Mouse (Mus musculus) hindbrain, embryonic 14.5 days (tissue): Measurements from ENCODE around the gene Pik3c2b. TPM values are rescaled to one million over a fixed set of nuclear protein-coding genes. Genes with fewer than 3 reads are reported as not detected.

Source experiments
- ATAC-seq: fragments of 200-750 bp; cut with Nextera tagmentation; 2 replicates; pipeline ENCODE4 v1.8.0; 2017; ENCODE audit warnings: moderate number of reproducible peaks, mild to moderate bottlenecking, moderate TSS enrichment, moderate library complexity; ENCODE audit not compliant: low FRiP score
- DNase-seq: peaks from one replicate; pipeline ENCODE4 v3.0.0-alpha.2; 2015; ENCODE audit warnings: low spot score
- H3K27ac ChIP-seq: fragments of 300-500 bp; sonication (generic); 2 replicates; pipeline ENCODE4 v1.5.1; 2014; ENCODE audit warnings: mild to moderate bottlenecking, moderate library complexity
- H3K27me3 ChIP-seq: fragments of 300-500 bp; sonication (generic); 2 replicates; pipeline ENCODE4 v1.6.1; 2014; ENCODE audit warnings: mild to moderate bottlenecking, low read length, mixed read lengths; ENCODE audit not compliant: control insufficient read depth, insufficient read depth
- H3K36me3 ChIP-seq: fragments of 300-500 bp; sonication (generic); replicated peaks from 2 replicates; pipeline ENCODE4 v1.6.1; 2014; ENCODE audit not compliant: control insufficient read depth, insufficient read depth
- H3K4me1 ChIP-seq: fragments of 300-500 bp; sonication (generic); replicated peaks from 2 replicates; pipeline ENCODE4 v1.6.1; 2014; ENCODE audit warnings: antibody characterized with exemption, low read length, mixed read lengths; ENCODE audit not compliant: control insufficient read depth, insufficient read depth
- H3K4me2 ChIP-seq: fragments of 300-500 bp; sonication (generic); replicated peaks from 2 replicates; pipeline ENCODE4 v1.6.1; 2014; ENCODE audit warnings: mild to moderate bottlenecking, moderate library complexity
- H3K4me3 ChIP-seq: fragments of 300-500 bp; sonication (generic); replicated peaks from 2 replicates; pipeline ENCODE4 v1.5.1; 2014; ENCODE audit warnings: mild to moderate bottlenecking, low read length
- H3K9ac ChIP-seq: fragments of 300-500 bp; sonication (generic); 2 replicates; pipeline ENCODE4 v1.6.1; 2014
- H3K9me3 ChIP-seq: fragments of 300-500 bp; sonication (generic); 2 replicates; pipeline ENCODE4 v1.6.1; 2016; ENCODE audit warnings: low read length; ENCODE audit not compliant: control insufficient read depth
- WGBS: fragments of 180-500 bp; shearing (Covaris S2); extraction: QIAGEN DNeasy Blood & Tissue Kit; methylation state at CpG from one replicate; pipeline ENCODE4 v1.1.7; 2014; 5-methylcytosine and 5-hydroxymethylcytosine counted together
- polyA plus RNA-seq: library from polyadenylated mRNA; unstranded; fragments of >200 nt; fragmentation: Nextera tagmentation; extraction: Ambion mirVana; gene quantifications from 2 replicates; pipeline ENCODE4 v1.2.1, GENCODE M21; 2014

Pik3c2b gene
- polyA plus RNA-seq, result 13.7 and 14.8 TPM in 2 replicates

DNA sequence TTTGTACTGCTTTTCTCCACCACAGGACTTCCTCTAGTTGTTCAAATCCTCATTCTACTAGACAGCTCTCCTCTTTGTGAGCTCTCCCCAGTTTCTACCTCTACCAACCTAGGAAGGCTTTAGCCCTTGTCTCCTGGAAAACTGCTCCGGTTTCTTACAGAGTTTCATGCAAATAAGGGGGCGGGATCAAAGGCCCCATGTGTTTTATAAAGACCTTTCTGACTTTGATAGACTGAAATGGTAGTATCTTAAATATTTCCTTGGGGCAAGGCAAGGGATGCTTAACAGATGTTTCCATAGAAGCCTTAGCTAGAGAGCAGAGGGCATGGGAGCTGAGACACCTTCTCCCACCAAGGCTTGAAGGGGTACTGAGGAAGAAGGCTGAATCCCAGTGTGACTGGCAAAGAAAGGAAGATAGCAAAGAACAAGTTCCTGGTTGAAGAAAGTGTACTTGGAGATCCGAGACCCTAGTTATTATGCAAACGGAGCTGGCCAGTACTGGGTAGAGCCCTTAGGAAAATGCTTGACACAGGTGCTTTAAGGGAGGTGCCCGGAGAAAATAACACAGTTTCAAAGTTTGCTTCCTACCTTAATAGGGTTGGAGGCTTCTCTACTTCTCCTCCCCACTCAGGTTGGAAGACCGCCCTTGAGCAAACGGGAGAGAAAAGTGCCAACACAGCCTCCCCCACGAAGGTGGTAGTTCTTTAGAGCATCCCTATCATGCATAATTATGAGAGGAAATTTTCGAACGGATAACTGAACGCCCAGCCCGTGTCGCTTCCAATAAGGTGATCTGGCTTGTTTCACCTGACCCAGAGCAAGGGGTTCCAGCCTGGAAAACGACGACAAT lies at the start of gene Pik3c2b:
TSS of gene Pik3c2b (plus strand) at position 657 of the 850 bp plus-strand sequence.
- no peaks in the 10 kb centered on the region for H3K36me3 ChIP-seq
- H3K9ac ChIP-seq, result peak within 1 kb of the TSS; percentile 100
- H3K4me2 ChIP-seq, result peak within 1 kb of the TSS; percentile 87
- no peaks in the 10 kb centered on the region for H3K27me3 ChIP-seq
- DNase-seq (no peak), ATAC-seq (no peak; the same call in 1 of the 2 replicates)
- WGBS, result 4% methylated on average over 15 of the region's 15 CpGs
- H3K4me3 ChIP-seq, result peak within 1 kb of the TSS; percentile 96
- H3K4me1 ChIP-seq, result peaks cover 35% of the 10 kb centered on the region
- no peaks in the 10 kb centered on the region for H3K9me3 ChIP-seq
- peak within 1 kb of the TSS; percentile 97 for H3K27ac ChIP-seq

DNA sequence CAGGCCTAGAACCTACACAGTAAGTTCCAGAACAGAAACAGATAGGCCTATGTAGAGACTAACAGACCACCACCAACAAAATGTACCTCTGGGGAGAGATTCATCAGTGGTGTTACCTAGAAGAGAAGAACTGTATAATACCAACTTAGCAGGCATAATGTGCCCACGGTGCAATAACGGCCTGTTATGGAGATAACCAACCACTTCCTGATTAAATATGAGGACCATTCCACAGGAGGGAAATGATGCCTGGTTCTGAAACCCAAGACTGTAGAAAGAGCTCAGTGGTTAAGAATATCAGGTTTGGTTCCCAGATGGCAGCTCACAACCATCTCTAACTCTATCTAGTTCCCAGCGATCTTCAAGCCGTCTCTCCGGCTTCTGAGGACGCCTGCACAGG lies 45.1 kb upstream of the Pik3c2b start:
- DNase-seq, result no peak
- Histone ChIP-seq H3K36me3 (peaks cover 90% of the 10 kb centered on the region), H3K9ac (no peak overlapping the region), H3K4me3 (no peak overlapping the region), H3K27ac (no peak overlapping the region), H3K4me1 (no peaks in the 10 kb centered on the region), H3K27me3 (no peaks in the 10 kb centered on the region), H3K4me2 (no peak overlapping the region), H3K9me3 (no peaks in the 10 kb centered on the region)
- 93% methylated on average over 6 of the region's 6 CpGs for WGBS
- ATAC-seq, result no peak

DNA sequence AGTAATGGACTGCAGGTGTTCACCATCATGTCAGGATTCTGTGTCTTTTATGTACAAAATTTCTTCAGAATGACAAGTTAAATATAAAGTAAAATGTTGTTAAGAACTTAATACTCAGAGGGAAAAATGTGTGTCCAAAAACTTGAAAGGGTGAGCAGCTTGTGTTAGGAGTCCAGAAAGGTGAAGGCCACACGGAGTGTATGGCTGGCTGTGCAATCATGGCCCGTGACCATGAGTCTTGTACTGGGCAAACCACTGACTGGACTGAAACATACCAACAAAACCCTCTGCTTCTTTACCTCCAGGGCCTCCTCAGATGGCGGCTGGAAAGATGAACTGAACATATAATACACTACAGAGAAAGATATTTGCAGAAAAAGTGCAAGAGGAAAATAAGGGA lies 38.9 kb upstream of the Pik3c2b start:
- H3K4me1 ChIP-seq, result no peaks in the 10 kb centered on the region
- ATAC-seq, result no peak
- H3K9me3 ChIP-seq, result no peaks in the 10 kb centered on the region
- H3K9ac ChIP-seq, result no peak overlapping the region
- no peak overlapping the region for H3K27ac ChIP-seq
- DNase-seq, result no peak
- no peak overlapping the region for H3K4me2 ChIP-seq
- 91% methylated on average over 3 of the region's 3 CpGs for WGBS
- peaks cover 78% of the 10 kb centered on the region for H3K36me3 ChIP-seq
- no peaks in the 10 kb centered on the region for H3K27me3 ChIP-seq
- no peak overlapping the region for H3K4me3 ChIP-seq

DNA sequence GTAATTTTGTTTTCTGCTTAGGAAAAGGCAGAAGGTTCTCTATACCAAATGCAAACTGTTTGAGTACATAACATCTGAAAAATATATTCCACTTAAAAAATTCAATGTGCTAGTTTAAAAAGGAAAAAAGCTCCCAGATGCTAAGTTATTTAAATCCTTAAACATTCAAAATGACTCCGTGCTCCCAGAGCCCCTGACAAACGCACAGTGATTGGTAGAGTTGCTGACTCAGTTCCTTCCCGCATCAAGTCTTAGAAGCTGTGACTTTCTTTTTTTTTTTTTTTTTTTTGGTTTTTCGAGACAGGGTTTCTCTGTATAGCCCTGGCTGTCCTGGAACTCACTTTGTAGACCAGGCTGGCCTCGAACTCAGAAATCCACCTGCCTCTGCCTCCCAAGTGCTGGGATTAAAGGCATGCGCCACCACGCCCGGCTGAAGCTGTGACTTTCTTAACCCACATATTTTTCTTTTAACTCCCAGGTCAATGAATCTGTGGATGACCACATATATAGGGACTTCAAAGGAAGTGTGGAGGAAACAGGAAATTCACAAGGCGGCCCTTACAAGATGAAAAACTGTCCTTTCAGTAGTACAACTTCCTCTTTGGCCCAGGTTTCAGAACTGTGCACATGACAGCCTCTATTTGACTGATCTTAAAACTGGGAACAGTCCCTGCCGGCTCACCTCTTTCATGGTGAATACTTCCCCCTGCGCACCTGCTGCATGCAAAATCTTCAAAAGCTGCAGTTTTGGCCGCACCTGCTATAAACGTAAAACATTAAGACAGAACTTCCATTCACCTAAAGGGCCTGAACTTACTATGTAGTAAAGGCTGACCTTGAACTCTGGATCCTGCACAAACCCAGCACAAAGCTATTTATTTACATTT lies 33.3 kb upstream of the Pik3c2b start:
- Histone ChIP-seq H3K4me2 (no peak overlapping the region), H3K4me3 (no peak overlapping the region), H3K27me3 (no peaks in the 10 kb centered on the region), H3K9ac (no peak overlapping the region), H3K27ac (no peak overlapping the region), H3K4me1 (no peaks in the 10 kb centered on the region), H3K9me3 (no peaks in the 10 kb centered on the region), H3K36me3 (peaks cover 76% of the 10 kb centered on the region)
- 91% methylated on average over 12 of the region's 13 CpGs for WGBS
- no peak for DNase-seq
- no peak for ATAC-seq

DNA sequence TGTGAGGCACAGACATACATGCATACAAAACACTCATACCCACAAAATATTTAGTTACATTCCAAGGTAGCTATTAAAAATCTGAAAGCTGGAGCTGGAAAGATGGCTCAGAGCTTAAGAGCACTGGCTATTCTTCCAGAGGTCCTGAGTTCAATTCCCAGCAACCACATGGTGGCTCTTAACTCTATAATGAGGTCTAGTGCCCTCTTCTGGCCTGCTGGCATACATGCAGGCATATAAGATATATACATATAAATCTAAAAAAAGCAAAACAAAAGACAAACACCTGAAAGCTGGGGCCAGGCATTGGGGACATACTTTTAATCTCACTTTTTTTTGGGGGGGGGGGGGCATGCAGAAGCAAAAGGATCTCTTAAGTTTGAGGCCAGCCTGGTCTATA lies 32.1 kb upstream of the Pik3c2b start:
- no peak overlapping the region for H3K27ac ChIP-seq
- H3K27me3 ChIP-seq, result no peaks in the 10 kb centered on the region
- no peak overlapping the region for H3K4me3 ChIP-seq
- no peak overlapping the region for H3K4me2 ChIP-seq
- no peak for DNase-seq
- no peaks in the 10 kb centered on the region for H3K9me3 ChIP-seq
- peaks cover 76% of the 10 kb centered on the region for H3K36me3 ChIP-seq
- no peak overlapping the region for H3K9ac ChIP-seq
- no peak for ATAC-seq
- no peaks in the 10 kb centered on the region for H3K4me1 ChIP-seq

DNA sequence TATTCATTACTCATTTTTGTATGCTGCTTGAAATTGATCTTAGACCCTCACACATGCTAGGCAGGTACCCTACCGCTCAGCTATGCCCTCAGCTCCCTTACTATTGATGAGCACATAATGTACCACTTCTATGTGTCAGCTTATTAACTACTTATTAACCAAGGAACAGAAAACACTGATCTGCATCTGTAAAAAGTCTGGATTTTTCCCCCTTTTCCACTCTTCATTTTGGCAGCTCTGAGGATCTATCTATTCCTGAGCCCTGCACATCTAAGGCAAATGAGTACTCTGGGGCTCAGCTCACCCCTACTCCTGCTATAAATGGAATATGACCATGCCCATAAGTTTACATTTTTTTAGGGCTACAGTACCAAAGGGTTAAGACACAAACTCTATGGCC lies 31.3 kb upstream of the Pik3c2b start:
- no peak overlapping the region for H3K4me2 ChIP-seq
- H3K4me1 ChIP-seq, result no peaks in the 10 kb centered on the region
- H3K27ac ChIP-seq, result no peak overlapping the region
- WGBS, result 95% methylated on average over 1 of the region's 1 CpGs
- H3K9ac ChIP-seq, result no peak overlapping the region
- H3K4me3 ChIP-seq, result no peak overlapping the region
- no peaks in the 10 kb centered on the region for H3K9me3 ChIP-seq
- no peak for DNase-seq
- no peak for ATAC-seq
- no peaks in the 10 kb centered on the region for H3K27me3 ChIP-seq
- H3K36me3 ChIP-seq, result peaks cover 78% of the 10 kb centered on the region

DNA sequence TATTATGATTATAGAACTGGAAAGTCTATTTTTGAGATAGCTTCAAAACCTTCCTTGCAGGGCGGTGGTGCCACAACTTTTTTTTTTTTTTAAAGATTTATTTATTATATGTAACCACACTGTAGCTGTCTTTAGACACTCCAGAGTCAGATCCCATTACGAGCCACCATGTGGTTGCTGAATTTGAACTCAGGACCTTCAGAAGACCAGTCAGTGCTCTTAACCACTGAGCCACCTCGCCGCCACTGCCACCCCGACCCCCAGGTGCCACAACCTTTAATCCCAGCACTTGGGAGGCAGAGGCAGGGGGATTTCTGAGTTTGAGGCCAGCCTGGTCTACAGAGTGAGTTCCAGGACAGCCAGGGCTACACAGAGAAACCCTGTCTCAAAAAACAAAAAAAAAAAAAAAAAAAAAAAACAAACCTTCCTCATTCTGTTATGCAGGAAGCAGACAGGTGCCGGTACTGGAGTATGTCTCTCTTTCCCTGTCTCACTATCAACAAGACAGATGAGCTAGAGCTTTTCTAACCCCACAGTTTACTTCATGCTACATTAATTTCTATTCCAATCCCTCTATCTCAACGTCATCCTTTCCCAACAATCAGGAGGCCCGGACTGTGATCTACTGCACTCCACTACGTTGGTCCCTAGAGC lies 28.6 kb upstream of the Pik3c2b start:
- 93% methylated on average over 9 of the region's 9 CpGs for WGBS
- Histone ChIP-seq H3K36me3 (peaks cover 59% of the 10 kb centered on the region), H3K4me2 (no peak overlapping the region), H3K4me1 (no peaks in the 10 kb centered on the region), H3K27ac (no peak overlapping the region), H3K9ac (no peak overlapping the region), H3K4me3 (no peak overlapping the region), H3K27me3 (no peaks in the 10 kb centered on the region), H3K9me3 (no peaks in the 10 kb centered on the region)
- DNase-seq (no peak), ATAC-seq (no peak)

DNA sequence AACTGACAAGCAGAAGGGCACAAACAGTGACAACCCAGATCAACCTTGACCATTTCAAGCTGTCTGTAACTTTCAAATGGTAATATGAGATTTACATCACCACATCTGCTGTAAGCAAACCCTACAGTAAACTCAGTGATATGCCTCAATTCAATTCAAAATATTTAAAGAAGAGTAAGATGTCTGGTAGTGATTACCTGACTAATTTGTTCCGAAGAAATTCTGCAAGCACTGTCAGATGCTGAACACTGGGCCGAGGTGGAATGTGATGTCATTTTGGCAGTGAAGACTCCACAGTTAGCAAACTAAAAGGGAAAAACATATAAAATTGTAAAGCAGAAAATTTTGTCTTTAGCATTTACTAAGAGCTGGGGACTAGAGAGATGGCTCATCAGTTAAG lies 26.9 kb upstream of the Pik3c2b start:
- 94% methylated on average over 2 of the region's 2 CpGs for WGBS
- peaks cover 53% of the 10 kb centered on the region for H3K36me3 ChIP-seq

DNA sequence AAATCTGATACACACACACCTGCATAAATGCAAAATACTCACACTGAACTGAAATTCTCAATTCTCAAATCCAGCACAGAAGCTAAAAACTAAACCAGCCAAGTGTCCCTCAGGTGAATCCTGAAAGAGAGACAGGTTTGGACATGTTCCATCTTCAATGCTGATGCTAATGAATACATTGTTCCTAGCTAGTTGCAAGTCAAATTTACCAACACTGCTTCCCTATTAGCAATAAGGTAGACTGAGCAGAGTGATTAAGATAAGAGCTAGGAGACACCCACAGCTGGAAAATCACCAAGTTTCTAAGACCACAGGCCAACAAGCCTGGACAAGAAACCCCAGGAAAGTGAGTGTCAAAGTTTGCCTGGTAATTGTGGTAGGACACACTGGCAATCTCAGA lies 26.2 kb upstream of the Pik3c2b start:
- Histone ChIP-seq H3K4me1 (peaks cover 6% of the 10 kb centered on the region; the same call in 1 of the 2 replicates), H3K27ac (no peak overlapping the region), H3K9ac (no peak overlapping the region), H3K9me3 (no peaks in the 10 kb centered on the region), H3K27me3 (no peaks in the 10 kb centered on the region), H3K4me3 (no peak overlapping the region), H3K4me2 (no peak overlapping the region), H3K36me3 (peaks cover 47% of the 10 kb centered on the region)
- no peak for DNase-seq
- no peak for ATAC-seq

More for the DNA sequence above, 26.9 kb upstream of the Pik3c2b start:
- Histone ChIP-seq H3K9me3 (no peaks in the 10 kb centered on the region), H3K4me2 (no peak overlapping the region), H3K4me1 (no peaks in the 10 kb centered on the region), H3K27me3 (no peaks in the 10 kb centered on the region), H3K4me3 (no peak overlapping the region), H3K9ac (no peak overlapping the region), H3K27ac (no peak overlapping the region)
- DNase-seq (no peak), ATAC-seq (no peak)
